Mouse (Mus musculus) testis, adult 10 weeks (tissue): ENCODE data around the gene Kat2a. TPM values are rescaled to one million over a fixed set of nuclear protein-coding genes. Genes with fewer than 3 reads are reported as not detected.

Source experiments
- polyA plus RNA-seq: library from polyadenylated mRNA; stranded (reverse); fragments of 350-450 nt; fragmentation: Illumina TruSeq; extraction: RNeasy Lipid Tissue Mini Kit (QIAGEN cat#74804); gene quantifications from one replicate; pipeline ENCODE4 v1.2.3, GENCODE M21; 2014; ENCODE audit warnings: low read depth, low replicate concordance

Gene Kat2a
- 2.8 TPM for polyA plus RNA-seq

DNA sequence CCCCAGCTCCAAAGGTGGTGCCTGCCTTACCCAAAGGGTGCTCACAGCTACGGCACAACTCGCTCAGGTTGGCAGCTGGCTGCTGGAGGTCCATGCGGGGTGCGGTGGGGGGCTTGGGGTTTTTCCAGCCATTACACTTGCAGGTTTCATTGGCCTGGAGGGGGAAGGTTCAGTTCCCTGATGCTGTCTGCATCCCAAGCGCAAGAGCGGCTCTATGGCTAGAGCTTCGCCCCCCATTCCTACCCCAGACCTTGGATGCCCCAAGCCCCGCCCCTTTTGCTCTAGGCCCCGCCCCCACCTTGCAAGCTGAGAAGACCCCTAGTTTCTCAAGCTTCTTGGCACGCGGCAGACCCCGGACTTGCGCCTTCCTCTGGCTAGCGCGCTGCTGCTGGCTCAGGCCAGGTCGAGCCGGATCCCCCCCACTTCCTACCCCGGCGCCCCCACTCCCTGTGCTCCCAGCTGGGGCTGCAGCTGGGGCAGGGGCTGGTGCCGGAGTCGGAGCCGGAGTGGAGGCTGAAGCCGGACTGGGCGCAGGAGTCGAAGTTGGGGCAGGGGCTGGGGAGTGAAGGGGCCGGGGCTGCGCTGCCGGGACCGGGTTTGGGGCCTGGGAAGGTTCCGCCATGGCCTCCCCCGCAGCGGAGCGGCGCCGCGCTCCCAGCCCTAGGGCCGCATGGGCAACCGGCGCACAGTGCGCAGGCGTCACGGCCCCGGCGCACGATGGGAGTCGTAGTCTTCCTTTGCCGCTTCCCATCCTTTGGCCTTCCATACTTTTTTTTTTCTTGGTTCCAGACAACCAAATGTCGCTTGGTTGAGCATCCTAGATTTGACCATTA lies at the start of gene Kat2a:
Gene Kat2a (minus strand): TSS at position 683 of the 833 bp plus-strand sequence.

DNA sequence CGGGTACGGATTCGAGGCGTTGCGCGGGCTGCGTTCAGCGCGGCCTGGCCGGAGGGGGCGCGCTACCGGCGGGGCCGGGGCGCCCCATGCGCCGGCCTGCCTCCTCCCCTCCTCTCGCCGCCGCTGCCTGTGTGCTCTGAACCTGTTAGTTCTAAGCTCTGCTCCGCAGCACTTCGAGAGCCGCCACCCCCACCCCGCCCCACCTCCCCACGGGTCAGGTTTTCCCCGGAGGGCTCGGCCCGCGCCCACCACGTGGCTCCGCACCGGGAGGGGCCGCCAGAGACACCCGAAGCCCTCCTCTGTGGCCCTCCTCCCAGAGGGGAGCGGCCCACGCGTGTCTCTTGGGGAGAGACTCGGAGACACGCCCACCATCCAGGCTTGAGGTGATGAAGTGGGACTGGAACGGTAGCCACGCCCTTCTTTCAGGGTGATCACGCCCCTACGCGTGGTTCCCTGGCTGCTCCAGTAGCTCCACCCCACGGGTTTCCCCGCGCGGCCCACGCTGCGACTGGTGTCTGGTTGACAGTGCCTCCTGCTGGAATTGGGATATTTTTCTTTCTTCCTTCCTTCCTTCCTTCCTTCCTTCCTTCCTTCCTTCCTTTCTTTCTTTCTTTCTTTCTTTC lies 47.5 kb upstream of the Kat2a start, which contains the start of gene Kcnh4:
Gene Kcnh4 (minus strand): TSS at position 332 of the 623 bp plus-strand sequence.

DNA sequence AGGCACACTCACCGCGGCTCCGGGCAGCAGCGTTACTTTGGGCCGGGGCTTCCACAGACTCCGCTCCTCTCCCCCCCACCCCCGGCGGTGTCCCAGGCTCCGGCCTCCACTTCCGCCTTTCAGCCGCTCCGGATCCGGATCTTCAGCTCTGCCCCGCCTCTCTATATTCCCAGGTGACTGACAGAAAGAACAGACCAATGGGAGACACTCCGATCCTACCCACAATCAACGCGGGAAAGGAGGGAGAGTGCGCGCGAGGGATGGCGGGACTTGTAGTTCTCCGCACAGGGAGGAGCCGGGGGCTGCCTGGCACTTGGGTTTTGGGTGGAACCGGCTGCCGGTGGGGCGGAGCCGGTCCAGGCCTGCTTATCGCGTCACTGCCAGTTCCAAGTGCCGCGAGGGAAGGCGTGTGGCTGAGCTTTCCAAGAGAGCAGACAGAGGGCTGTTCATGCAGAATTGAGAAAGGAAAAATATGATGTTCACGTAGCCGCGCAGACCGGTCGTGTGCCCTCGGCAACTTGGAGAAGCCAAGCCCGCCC lies 25.9 kb upstream of the Kat2a start, which contains the start of gene Rab5c:
Gene Rab5c (minus strand): TSS at position 150 of the 539 bp plus-strand sequence.

GRCm38 (mm10) chr11:100713735-100714533 lies 1.7 kb upstream of the Kat2a start, which contains the start of gene Hspb9:
TSS of gene Hspb9 (plus strand) at chr11:100713850.

DNA sequence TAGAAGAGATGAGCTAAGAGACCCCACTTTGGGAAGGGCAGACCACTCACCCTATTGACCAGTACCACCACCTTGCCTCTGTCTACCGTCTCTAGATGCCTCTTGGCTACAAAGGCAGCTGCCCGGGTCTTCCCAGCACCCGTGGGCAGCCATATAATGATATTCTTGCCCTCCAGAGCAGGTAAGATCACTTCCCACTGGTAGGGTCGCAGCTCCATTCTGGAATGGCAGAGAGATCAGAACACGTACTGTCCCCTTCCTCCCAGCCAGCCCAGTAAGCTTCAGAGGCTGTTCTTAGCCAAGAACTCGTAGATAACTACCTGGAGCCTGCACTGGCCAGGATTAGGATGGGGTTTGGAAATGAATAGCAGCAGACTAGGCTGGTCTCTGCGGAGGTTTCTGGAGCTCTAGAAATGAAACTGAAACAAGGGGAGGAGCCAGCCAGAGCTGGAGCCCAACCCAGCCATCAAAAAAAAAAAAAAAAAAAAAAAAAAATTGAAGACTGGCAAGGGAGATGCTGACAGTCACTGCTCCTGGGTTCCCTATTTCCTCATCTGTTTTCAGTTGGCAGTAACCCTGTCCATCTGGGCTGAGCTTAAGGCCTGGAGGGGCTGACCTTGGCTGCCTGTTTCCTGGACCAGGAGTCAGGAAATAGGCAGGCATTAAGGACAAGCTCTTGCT lies 8.3 kb downstream of the Kat2a start, which contains the start of gene Dhx58:
Gene Dhx58 (minus strand): TSS at position 421 of the 681 bp plus-strand sequence.

DNA sequence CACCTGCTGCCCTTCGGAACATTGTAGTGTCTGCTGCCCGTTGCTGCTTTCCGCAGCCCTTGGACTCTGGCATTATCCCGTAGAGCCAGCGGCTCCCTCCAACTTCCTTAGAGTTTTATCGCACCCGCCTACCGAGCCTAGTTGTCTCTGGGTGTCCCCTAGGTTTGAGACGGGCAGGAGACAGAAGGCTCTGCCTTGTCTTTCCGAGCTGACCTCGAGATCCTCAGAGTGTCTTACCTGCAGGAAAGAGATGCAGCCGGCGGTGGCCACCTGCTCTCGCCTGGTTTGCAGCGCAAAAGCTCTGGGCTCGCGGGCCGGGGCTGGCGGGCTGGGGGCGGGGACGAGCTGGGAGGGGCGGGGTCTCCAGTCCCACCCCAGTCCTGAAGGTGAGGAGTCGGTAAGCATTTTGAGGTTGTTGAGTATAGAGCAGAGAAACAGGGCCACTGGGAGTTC lies 20.1 kb downstream of the Kat2a start, which contains the start of gene Zfp385c:
Gene Zfp385c (minus strand): TSS at position 292 of the 453 bp plus-strand sequence.

Other genes with a start within 250 kb of the Kat2a start
- gene Klhl11, start 239.7 kb downstream of the Kat2a start, polyA plus RNA-seq, result 25.2 TPM
- gene Acly, start 184.5 kb downstream of the Kat2a start, polyA plus RNA-seq, result 16.8 TPM
- 67.7 TPM for gene Ttc25, start 166.9 kb downstream of the Kat2a start, polyA plus RNA-seq
- 1.2 TPM for gene Cnp, start 137.6 kb downstream of the Kat2a start, polyA plus RNA-seq
- 13.0 TPM for gene Nkiras2, start 93.2 kb downstream of the Kat2a start, polyA plus RNA-seq
- 259 TPM for gene Dnajc7, start 92.3 kb downstream of the Kat2a start, polyA plus RNA-seq
- 0.11 TPM for gene Zfp385c, start 20.0 kb downstream of the Kat2a start, polyA plus RNA-seq
- gene Dhx58, start 8.2 kb downstream of the Kat2a start, polyA plus RNA-seq, result 6.3 TPM
- 93.0 TPM for gene Hspb9, start 1.4 kb upstream of the Kat2a start, polyA plus RNA-seq
- gene Rab5c, start 25.8 kb upstream of the Kat2a start, polyA plus RNA-seq, result 10.5 TPM
- not detected for gene Kcnh4, start 47.5 kb upstream of the Kat2a start, polyA plus RNA-seq
- not detected for gene Hcrt, start 50.5 kb upstream of the Kat2a start, polyA plus RNA-seq
- gene Ghdc, start 58.5 kb upstream of the Kat2a start, polyA plus RNA-seq, result 0.18 TPM
- 0.42 TPM for gene Stat5b, start 138.3 kb upstream of the Kat2a start, polyA plus RNA-seq
- 0.85 TPM for gene Stat5a, start 146.9 kb upstream of the Kat2a start, polyA plus RNA-seq
- gene Stat3, start 227.1 kb upstream of the Kat2a start, polyA plus RNA-seq, result 10.7 TPM